Mouse (Mus musculus) induced T-regulatory cell, adult 2 months (primary cell): ENCODE measurements around the gene Fry.

Experiments used
- DNase-seq: peaks from one replicate; pipeline ENCODE4 v3.0.0-alpha.2; 2012; ENCODE audit warnings: low read depth

Gene Fry

DNA sequence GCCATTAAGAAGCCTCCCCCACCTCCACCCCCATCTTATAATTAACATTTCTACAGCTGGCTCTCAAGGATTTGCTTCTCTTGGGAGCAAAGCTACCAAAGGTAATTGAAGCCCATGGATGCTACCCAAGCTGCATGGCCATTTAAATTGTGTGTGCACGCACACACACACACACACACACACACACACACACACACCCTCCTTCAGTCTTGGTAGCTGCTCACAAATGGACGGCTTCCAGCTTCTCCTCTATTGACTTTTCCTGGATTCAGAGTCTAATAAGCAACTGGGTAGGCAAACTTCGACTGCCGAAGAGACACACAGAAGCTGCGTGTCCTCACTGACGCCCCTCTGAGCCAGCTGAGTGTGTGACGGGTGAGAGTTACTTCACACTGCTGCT lies 11.7 kb downstream of the Fry start:
- DNase-seq: no peak

DNA sequence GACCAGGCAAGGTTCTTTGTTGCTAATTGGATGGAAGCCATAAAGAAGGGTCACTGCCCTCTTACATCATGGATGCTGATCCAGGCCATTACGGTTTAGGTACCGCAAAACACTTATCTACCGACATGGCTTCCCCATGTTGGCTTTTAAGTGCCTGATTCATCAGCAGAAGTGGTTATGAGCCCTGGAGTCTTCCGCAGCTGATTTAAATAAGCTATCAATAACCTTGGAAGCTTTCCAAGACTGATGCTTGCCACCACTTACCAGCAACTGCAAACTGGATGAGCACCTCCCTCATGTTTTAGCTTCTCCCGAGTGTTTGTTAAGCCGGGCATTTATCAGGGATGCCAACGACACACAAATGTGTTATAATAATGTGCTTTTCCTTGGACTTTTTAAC lies 12.7 kb downstream of the Fry start:
- DNase-seq: no peak

DNA sequence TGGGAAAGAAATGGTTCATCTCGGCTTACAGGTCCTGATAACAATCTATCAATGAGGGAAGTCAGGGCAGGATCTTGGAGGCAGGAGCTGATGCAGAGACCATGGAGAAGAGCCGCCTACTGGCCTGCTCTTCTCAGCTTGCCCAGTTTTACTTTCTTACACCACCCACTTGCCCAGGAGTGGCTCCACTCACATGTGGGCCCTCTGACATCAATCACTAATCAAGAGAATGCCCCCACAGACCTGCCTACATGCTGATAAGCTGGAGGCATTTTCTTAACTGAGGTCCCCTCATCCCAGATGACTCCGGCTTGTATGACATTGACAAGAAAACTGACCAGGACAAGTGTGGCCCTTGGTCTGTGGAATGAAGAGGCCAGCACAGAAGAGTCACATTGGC lies 16.2 kb downstream of the Fry start:
- DNase-seq: no peak

DNA sequence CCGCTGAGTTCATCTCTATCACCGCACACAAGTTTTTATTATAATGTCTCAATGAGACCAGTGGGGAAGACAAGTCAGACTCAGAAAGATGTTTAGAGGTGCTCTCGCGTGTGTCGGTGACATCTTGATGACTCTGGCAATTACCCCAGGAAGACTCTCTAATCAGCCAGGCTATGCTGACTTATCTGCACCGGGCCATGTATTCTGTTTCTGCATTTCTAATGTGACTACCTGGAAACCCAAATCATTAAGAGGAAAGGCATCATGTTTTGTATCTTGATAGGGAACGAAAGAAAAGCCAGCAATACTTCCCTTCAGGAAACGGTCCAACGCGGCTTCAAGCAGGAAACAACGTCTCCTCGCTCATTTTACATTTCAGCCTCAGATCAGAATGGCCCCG lies 17.1 kb downstream of the Fry start:
- no peak for DNase-seq

DNA sequence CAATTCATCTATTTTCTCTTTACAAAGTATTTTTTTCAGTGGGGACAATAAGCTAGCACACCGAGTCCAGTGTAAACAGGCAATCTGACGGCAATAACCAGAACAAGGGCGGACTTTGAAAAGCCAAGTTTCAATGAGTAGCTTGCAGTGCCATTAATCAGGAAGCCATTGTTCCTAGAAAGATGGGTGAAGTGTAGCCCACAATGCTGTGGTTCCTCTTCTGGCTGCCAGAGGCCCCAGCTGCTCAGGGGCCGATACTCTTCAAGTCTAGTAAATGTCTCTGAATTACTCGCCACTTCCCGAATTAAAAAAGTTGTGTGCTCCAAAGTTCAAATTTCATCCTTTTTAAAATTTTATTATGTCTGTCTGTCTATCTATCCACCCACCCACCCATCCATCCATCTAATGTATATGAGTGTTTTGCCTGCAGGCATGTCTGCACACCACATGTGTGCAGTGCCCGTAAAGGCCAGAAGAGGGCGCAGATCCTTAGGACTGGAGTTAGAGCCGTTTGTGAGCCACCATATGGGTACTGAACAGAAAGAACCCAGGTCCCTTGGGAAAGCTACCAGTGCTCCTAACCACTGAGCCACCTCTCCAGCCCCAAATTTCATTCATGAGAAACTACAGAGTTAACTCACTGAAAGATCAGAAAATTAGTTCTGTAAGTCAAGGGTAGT lies 19.5 kb downstream of the Fry start:
- peak; percentile 32 for DNase-seq

DNA sequence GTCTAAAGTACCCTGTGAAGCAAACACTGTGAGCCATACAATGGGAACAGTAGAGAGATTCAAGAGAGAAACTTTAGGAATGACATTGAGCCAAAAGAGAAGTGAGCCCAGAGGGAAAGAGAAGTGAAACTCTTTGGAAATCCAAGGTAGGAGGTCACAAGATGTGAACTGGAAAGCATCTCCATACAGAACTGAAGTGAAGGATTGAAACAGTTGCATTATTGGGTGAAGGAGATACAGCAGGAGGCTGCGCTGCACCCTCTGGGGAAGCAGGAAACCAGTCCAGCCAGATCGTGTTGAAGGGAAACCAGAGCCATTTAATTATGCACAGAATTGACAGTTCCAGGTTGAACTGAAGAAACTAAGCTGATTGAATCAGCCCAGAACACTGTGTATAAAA lies 22.1 kb downstream of the Fry start:
- no peak for DNase-seq

DNA sequence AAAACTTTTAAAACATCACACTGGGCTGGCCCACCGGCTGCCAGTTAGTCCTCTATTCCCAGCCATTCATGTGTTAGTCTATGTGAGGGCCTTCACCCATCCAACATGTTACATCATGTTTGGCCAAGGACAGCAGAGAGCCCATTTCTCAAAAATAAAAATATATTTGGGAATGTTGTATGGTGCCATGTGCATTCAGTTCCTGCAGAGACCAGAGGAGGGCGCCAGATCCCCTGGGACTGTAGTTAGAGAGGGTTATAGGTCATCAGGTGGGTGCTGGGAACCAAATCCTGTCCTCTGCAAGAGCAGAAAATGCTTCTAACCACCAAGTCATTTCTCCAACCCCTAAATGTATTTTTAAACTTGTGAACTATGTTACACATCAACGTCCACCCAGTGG lies 27.5 kb downstream of the Fry start:
- DNase-seq: no peak

DNA sequence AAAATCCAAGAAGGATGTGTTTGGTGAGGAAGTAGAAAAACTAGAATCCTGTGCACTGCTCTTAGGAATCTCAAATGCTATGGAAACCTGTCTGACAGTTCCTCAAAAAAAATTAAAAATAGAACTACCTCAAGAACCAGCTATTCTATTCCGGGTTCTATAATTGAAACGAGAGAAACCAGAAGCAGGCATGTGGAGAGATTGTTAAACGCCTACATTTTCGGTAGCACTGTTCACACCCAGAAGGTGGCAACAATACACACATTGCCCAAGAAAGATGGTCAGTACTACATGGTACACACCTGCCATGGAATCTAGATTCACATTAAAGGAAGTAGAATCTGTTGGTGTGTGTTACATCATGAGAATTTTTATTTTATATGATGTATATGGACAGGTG lies 28.2 kb downstream of the Fry start:
- DNase-seq: no peak

DNA sequence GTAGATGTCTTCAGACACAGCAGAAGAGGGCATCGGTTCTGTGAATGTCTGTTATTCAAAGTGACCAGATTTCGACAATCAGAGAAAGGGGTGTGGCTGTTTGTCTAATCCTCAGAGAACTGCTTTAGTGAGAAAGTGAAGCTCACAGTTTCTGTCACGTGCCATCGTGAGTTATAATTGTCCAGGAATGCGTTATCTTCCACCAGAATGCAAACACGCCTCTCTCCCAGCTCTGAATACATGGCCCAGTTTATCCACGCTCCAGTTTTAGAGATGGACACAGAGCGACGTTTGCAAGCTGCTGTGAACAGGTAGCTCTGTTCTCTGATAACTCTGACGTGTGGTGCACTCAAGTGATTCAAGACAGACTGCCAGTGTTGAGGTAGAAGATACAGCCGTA lies 31.3 kb downstream of the Fry start:
- no peak for DNase-seq

DNA sequence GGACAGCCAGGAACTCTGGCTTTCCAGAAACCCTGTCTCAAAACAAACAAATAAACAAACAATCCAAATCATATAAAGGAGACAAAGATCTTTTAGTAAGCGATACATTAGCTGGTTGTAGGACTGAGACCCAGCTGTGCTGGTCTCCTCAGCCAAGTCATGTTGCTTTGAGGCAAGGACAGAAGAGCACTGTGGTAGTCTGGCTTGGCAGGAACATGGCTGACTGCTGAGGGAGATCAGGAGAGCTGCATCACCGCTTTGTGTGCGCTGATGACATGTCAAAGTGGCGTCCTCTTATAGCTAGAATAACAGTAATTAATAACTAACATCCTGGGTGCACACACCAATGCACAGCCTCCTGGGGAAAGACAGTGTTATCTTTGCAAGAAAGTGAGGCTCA lies 32.5 kb downstream of the Fry start:
- DNase-seq: no peak

DNA sequence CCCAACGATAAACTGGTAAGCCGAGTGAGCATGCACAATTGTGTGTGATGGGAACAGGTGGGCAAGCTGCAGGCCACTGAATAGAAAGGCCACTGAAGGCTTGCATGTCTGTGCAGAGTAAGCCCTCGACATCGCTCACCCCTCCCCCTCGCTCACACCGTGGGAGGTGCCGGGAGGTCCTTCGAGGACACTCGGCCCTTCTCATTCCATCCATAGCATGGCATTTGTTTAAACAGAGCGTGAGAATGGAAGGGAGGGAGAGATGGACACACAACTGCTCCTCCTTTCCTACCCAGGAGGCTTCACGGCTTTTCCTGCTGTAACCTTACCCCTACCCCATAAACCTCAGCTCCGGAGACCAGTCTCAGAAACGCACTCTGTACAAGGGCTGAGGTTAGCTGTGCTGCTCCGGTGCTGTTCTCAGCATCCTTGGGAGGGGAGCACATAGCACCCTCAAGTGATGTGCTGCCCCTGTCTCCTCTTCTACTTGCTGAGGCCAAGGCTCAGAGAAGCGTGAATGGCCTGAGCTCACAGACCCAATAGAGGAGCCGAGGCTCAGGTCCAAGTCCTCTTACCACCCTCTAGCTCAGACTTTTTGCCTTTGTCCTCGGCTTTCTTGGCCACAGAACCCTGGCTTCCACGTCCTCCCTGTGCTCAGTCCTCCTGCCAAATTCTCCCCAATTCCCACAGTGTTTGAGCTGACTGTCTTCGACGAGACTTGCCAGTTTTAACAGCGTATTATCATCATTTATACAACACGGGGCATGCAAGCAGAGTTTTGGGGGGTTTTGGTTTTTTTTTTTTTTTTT lies 33.8 kb downstream of the Fry start:
- no peak for DNase-seq

DNA sequence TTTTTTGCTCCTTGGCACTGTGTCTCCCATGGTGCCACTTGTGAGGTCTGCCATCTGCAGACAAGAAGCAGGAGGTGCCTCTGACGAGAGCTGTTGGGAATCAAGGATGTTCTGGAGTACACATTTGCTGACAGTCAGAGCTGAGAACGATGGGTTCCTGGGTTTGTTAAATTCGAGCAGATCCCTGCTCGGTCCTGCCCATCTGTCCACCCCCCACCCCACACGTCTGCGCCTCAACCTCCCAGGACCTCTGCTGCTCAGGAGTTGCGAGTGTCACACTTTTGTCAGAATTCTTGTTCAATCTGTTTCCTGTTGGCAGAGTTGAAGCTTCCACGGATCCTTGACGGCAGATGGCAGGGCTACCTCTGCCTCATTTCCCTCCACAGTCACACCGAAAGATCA lies 34.4 kb downstream of the Fry start:
- DNase-seq: no peak

DNA sequence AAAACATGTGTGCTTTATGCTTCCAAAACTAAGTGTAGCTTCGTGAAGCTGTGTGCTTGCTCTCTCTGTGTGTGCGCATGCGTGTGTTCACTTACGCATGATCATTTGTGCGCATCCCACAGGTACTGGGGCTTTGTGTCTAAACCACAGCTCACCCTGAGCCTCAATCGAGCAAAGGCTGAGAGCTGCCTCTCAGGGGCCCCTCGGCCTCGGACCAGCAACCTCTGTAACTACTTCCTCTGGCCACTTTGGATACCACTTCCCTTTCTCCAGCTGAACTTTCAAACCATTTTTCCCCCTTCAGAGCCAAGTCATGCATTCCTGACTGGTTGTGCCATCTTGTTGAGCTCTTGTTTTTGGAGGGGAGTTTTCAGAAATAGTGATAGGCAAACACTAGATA lies 36.9 kb downstream of the Fry start:
- no peak for DNase-seq

DNA sequence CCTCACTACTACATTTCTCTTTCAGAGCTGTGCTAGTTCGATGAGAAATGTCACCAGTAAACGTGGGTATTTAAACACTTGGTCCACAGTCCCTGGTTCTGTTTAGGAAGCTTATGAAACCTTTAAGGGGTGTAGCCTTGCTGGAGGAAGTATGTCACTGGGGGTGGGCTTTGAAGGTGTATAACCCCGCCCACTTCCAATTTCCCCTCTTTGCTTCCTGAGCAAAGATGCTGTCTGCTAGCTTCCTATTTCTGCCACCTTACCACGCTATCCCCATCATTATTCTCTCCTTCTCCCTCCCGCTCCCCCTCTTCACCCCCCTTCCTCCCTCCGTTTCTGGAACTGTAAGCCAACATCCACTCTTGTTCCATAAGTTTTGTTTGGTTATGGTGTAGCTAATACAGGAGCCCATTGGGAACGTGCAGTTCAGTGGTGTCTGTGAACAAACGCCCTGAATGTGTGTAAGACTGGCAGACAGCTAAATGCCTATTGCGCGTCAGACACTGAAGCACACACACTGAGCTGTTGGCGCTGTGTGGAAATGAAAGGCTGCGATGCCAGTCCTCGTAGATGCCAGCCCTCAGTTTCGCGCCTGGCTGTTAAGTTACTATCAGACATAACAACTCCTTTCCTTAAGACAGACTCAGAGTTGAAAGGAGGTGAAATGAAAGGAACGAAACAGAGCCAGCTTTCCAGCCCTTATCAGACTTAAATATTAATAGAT lies 37.8 kb downstream of the Fry start:
- peak; percentile 16 for DNase-seq

DNA sequence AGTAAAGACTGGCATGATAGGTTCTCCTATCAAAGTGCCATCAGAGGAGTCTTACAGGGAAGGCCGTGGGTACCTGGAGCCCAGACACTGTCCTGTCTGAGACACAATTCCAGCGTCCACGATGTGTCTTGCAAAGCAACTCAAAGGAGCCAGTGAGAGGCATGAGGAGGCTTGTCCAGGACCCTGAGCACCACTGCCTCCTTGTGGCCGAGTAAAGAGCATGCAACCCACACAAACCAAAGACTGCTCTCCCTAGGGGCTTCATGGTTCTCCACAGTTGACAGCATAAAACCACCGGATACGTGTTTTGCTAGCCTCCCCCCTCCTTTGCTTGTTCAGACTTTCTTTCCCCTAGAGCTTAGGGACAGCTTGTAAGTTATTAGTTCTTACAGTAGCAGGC lies 39.2 kb downstream of the Fry start:
- peak; percentile 74 for DNase-seq

DNA sequence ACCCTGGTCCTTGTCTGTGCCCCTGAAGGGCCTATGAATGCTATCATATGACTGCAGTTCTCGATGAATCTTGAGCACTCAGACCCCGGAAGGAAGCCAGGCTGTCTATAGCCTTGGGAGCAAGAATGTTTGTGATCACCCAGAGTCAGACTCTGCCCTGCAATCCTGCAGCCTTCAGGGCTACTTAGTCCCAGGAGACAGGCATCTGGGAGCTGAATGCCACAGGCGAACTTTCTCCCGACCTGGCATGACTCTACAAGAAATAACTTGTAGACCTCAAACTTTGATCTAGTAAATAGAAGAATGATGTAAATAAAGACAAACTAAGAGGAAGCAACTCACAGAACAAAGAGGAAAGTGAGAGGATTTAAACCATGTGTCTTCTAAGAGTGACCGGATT lies 40.7 kb downstream of the Fry start:
- DNase-seq: no peak

DNA sequence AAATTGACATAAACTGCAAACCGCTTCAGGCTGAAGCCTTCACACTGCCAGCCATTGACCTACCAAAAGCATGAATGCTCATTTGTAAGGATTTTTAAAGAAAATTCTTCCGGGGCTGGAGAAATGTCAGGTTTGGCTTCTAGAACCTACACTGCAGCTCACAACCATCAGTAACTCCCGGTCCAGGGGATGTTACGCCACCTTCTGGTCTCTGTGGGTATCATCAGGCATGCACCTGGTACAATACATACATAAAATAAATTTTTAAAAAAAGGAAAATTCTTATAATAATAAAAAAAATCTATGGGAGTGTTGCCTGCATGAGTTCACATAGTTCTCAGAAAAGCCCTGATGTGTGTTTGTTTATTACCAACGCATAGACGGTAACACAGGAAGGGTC lies 42.7 kb downstream of the Fry start:
- DNase-seq: peak; percentile 26

DNA sequence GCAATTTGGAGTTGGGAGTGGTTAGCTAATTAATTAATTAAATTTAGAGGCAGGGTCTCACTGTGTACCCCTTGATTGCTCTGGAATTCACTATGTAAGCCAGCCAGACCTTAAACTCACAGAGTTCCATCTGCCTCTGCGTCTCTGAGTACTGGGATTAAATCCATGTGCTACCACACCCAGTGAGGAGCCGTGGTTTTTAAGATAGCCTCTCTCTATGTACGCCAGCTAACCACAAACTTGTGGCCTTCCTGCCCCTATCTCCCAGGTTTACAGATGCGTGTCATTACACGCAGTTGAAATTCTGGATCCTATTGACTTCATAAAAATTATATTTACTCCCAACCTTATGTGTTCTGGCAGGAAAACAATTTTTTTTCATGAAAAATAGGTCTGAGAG lies 43.5 kb downstream of the Fry start:
- DNase-seq: no peak

DNA sequence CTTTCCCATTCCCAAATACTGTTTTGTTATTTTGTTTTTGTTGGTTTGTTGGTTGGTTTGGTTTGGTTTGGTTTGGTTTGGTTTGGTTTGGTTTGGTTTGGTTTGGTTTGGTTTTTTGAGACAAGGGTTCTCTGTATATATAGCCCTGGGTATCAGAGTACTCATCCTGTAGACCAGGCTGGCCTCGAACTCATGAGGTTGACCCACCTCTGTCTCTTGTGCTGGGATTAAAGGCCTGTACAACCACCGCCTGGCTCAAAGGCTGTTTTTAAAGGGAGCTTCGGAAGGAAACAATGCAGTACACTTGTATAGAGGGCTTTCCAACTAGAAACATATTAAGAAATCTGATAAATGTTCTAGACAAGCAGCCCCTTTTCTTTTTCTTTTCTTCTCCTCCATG lies 46.2 kb downstream of the Fry start:
- DNase-seq: no peak

DNA sequence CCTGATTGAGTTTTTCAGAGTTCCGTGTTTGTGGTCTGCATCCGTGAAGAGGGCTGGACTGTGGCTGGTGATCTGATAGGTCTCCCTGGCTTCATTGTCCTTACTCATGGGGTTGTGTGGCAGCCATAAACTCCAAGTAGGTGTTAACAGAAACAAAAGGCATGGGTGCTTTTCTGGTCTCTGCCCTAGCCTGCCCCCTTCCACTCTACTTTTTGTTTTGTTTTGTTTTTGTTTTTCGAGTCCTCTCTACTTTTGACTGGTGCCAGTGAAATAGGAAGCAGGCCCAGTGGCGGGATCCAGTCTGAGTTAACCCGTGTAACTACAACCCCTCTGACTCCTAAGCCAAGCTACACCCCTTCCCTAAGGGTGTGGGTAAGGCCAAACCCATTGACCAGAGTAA lies 48.4 kb downstream of the Fry start:
- DNase-seq: no peak

DNA sequence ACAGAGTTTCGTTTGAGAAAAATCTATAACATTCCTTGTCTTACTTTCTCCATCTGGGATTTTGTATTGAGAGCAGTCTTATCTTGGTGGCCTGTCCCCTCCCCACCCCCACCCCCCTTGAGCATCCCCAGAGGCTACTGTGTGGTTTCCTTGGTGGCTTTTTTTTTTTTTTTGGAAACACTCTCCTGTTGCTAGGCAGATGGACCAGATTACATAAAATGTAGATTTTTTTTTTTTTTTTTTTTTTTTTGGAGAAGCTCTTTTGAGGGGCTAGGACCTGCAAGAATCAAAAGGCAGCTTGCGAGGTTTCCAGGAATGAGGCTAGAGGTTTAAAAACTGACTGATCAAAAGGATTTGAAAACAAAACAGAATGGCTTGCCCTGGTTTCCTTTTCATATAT lies 48.8 kb downstream of the Fry start:
- DNase-seq: no peak

DNA sequence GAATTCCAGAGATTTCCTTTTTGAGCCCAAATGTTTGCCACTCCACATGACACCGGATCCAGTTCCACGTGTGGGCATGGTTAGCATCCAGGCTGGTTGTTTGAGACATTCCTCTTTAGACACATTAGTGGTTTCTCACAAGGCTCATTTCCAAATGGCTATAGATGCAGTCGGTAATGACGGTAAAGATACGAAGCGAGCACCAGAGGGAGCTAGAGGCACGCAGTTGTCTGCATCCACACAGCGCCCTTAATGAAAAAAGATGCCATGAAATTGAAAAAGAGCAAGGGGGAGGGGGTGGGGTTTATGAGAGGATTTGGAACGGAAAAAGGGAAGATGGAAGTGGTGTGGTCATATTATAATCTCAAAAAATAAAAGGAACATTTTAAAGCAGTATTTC lies 50.3 kb downstream of the Fry start:
- DNase-seq: peak; percentile 83

DNA sequence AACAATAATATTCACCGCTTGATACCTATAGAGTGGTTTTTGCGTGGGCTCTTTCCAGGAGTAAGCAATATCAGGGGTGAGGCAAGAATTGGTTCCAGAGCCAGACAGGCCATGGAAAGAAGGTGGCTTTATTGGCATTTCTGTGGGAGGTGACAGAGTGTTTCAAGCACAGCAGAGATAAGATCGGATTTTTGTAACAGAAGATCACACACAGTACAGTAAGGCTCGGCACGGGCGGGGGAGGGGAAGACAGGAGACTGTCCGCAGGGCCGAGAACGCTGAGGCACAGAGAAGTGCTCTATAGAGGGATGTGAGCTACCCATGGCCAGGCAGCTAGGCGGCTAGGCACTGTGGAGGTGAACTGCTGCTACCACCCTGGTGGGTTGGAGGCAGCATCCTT lies 53.1 kb downstream of the Fry start:
- DNase-seq: no peak
